Mouse (Mus musculus) heart, adult 2 months (tissue): ENCODE data around the gene Gm20696. TPM values are rescaled to one million over a fixed set of nuclear protein-coding genes. Genes with fewer than 3 reads are reported as not detected.
A peak's percentile ranks its signal among the peaks of the same experiment; 100 is the strongest.

Source experiments
- DNase-seq, 2 experiments: peaks; one replicate each; pipeline ENCODE4 v3.0.0; 2021
- H3K27ac ChIP-seq: fragments of 200-600 bp; 2 replicates; pipeline ENCODE4 v1.8.1; 2022
- H3K27me3 ChIP-seq: fragments of 200-500 bp; 2 replicates; pipeline ENCODE4 v1.6.1; 2012; ENCODE audit warnings: mild to moderate bottlenecking, low read length, inconsistent platforms, mixed read lengths; ENCODE audit not compliant: control insufficient read depth, insufficient read depth
- H3K36me3 ChIP-seq: fragments of 200-500 bp; 2 replicates; pipeline ENCODE4 v1.6.1; 2012; ENCODE audit warnings: low read length, inconsistent platforms; ENCODE audit not compliant: control insufficient read depth, insufficient read depth
- H3K4me1 ChIP-seq: fragments of 200-500 bp; 2 replicates; pipeline ENCODE4 v1.6.1; 2011; ENCODE audit warnings: low read length; ENCODE audit not compliant: control insufficient read depth, insufficient read depth
- H3K4me3 ChIP-seq: fragments of 200-600 bp; 2 replicates; pipeline ENCODE4 v1.8.1; 2022
- H3K79me2 ChIP-seq: fragments of 200-500 bp; replicated peaks from 2 replicates; pipeline ENCODE4 v1.6.1; 2012; ENCODE audit warnings: mild to moderate bottlenecking, inconsistent platforms, low read length, moderate library complexity, mixed read lengths; ENCODE audit not compliant: control insufficient read depth, insufficient read depth
- H3K9ac ChIP-seq: fragments of 200-500 bp; 2 replicates; pipeline ENCODE4 v1.6.1; 2012; ENCODE audit warnings: low read depth, mild to moderate bottlenecking, control low read depth, inconsistent platforms, low read length, mixed read lengths
- CTCF ChIP-seq: fragments of 200-600 bp; IDR thresholded peaks from 2 replicates; pipeline ENCODE4 v1.8.1; 2022; ENCODE audit warnings: antibody characterized with exemption, mild to moderate bottlenecking, moderate library complexity
- EP300 ChIP-seq: fragments of 200-500 bp; IDR thresholded peaks from 2 replicates; pipeline ENCODE4 v1.6.1; 2011; ENCODE audit warnings: low read depth, low read length, control low read depth; ENCODE audit not compliant: insufficient read depth
- POLR2A ChIP-seq: fragments of 200-500 bp; IDR thresholded peaks from 2 replicates; pipeline ENCODE4 v1.6.1; 2011; ENCODE audit warnings: mild to moderate bottlenecking, low read depth, low read length, control low read depth; ENCODE audit not compliant: insufficient read depth
- WGBS: fragments of 180-500 bp; shearing (Covaris S2); methylation state at CpG from one replicate; pipeline ENCODE4 v1.1.7; 2018; 5-methylcytosine and 5-hydroxymethylcytosine counted together
- intact Hi-C: fragments of 180-260 bp; cut with DNase I; formaldehyde crosslinking; loops from one replicate; pipeline ENCODE4 v1.15.1; 2025
- polyA plus RNA-seq: library from polyadenylated mRNA; depleted of rRNA; stranded (reverse); fragments of >200 nt; gene quantifications from 2 replicates; pipeline ENCODE4 v1.2.3, GENCODE M21; 2012
- total RNA-seq, 2 experiments: library from RNA; stranded (reverse); gene quantifications; 2 replicates each; pipeline ENCODE4 v1.2.3; 2021

Gene Gm20696
- total and polyA plus RNA-seq, 3 experiments = 0.61 to 1.7 (median 1.4) TPM

DNA sequence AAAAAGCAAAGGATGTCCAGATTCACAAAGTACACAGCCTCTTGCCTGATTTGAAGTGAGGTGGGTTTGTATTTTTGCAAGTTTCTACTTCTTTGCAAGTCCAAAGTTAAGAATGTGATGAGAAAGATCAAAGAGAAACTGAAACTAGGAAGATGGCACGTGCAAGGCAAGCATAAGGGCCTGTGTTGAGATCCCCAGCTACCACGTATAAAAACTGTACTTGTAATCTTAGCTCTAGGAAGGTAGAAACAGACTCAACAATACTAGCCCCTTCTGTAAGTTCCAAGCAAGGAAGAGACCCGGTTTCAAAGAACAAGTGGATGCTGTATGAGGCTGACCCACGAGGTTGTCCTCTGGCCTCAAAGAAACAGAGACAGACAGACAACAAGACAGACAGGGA lies 234.7 kb downstream of the Gm20696 start:
- Histone ChIP-seq H3K4me3 (no peak overlapping the region), H3K79me2 (no peaks in the 10 kb centered on the region), H3K27me3 (no peaks in the 10 kb centered on the region), H3K9ac (no peak overlapping the region), H3K36me3 (peaks cover 4% of the 10 kb centered on the region; the same call in 1 of the 2 replicates), H3K4me1 (peaks cover 2% of the 10 kb centered on the region; the same call in 1 of the 2 replicates), H3K27ac (peak overlapping the region; percentile 44)
- intact Hi-C loops = no loop called here
- DNase-seq = no peak
- TF ChIP-seq POLR2A (no peak), CTCF (no peak), EP300 (no peak)
- WGBS = 53% methylated on average over 4 of the region's 4 CpGs

DNA sequence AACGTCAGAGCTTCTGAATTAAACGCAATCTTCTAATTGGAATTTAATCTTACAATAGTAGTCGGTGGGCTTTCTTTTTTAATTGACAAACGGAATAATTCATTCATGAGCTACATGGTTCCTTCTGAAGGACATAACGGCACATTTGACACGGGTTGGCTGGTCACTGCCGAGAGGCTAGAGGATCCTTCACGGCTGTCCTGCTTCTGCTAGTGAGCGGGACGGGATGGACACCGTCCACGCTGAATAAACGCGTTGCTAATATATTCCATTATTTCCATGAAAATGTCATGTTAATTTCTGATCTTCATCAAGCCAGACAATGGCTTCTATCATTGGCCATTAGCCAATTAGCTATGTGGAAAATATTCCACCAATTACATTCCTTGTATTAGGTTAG lies 236.0 kb downstream of the Gm20696 start:
- H3K36me3 ChIP-seq = peaks cover 4% of the 10 kb centered on the region; the same call in 1 of the 2 replicates
- WGBS = 95% methylated on average over 14 of the region's 14 CpGs
- no peak overlapping the region for H3K27ac ChIP-seq
- H3K4me1 ChIP-seq = peaks cover 2% of the 10 kb centered on the region; the same call in 1 of the 2 replicates
- intact Hi-C loops = no loop called here
- H3K4me3 ChIP-seq = no peak overlapping the region
- H3K79me2 ChIP-seq = no peaks in the 10 kb centered on the region
- DNase-seq = no peak
- no peaks in the 10 kb centered on the region for H3K27me3 ChIP-seq
- H3K9ac ChIP-seq = no peak overlapping the region
- TF ChIP-seq EP300 (no peak), CTCF (no peak), POLR2A (no peak)

GRCm38 (mm10) chr6:99429378-99430131 lies 237.0 kb downstream of the Gm20696 start:
- WGBS = 84% methylated on average over 16 of the region's 16 CpGs

GRCm38 (mm10) chr6:99428961-99429360 lies 237.6 kb downstream of the Gm20696 start:
- no peak for DNase-seq
- Histone ChIP-seq H3K79me2 (no peaks in the 10 kb centered on the region), H3K4me1 (peaks cover 2% of the 10 kb centered on the region; the same call in 1 of the 2 replicates), H3K27ac (no peak overlapping the region), H3K36me3 (no peaks in the 10 kb centered on the region), H3K27me3 (no peaks in the 10 kb centered on the region), H3K9ac (no peak overlapping the region), H3K4me3 (no peak overlapping the region)
- intact Hi-C loops = no loop called here
- WGBS = 81% methylated on average over 2 of the region's 2 CpGs
- TF ChIP-seq EP300 (no peak), CTCF (no peak), POLR2A (no peak)

More at GRCm38 (mm10) chr6:99429378-99430131, 237.0 kb downstream of the Gm20696 start:
- no peaks in the 10 kb centered on the region for H3K27me3 ChIP-seq
- H3K36me3 ChIP-seq = peaks cover 4% of the 10 kb centered on the region; the same call in 1 of the 2 replicates
- H3K4me1 ChIP-seq = peaks cover 2% of the 10 kb centered on the region; the same call in 1 of the 2 replicates
- H3K4me3 ChIP-seq = no peak overlapping the region
- DNase-seq = no peak
- no peaks in the 10 kb centered on the region for H3K79me2 ChIP-seq
- TF ChIP-seq EP300 (no peak), CTCF (no peak), POLR2A (no peak)
- H3K9ac ChIP-seq = no peak overlapping the region
- intact Hi-C loops = no loop called here
- H3K27ac ChIP-seq = no peak overlapping the region

DNA sequence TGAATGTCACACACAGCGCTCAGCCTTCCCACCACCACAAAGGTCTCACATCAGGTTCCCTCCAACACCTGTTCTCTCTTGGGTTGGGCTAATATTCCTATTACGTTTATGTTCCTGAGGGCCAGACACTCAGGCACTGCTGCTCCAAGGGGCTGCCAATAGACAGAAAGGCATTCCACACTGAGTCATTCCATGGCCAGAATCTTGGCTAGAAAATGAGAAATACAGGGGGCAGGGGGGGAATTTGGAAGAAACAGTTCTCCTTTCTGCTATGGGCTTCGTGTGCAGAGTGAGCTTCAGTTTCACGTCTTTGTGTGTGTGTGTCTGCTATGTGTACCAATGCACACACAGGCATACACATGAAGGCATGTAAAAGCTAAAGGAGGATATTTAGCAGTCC lies 239.3 kb downstream of the Gm20696 start:
- intact Hi-C loops = no loop called here
- no peak overlapping the region for H3K9ac ChIP-seq
- H3K27ac ChIP-seq = no peak overlapping the region
- H3K36me3 ChIP-seq = no peaks in the 10 kb centered on the region
- TF ChIP-seq EP300 (no peak), CTCF (no peak), POLR2A (no peak)
- no peaks in the 10 kb centered on the region for H3K79me2 ChIP-seq
- H3K4me1 ChIP-seq = no peaks in the 10 kb centered on the region
- H3K4me3 ChIP-seq = no peak overlapping the region
- H3K27me3 ChIP-seq = no peaks in the 10 kb centered on the region
- 75% methylated on average over 4 of the region's 4 CpGs for WGBS
- no peak for DNase-seq

- no peak for DNase-seq
- Histone ChIP-seq H3K4me1 (no peaks in the 10 kb centered on the region), H3K4me3 (no peak overlapping the region), H3K36me3 (no peaks in the 10 kb centered on the region), H3K27me3 (no peaks in the 10 kb centered on the region), H3K79me2 (no peaks in the 10 kb centered on the region), H3K27ac (no peak overlapping the region), H3K9ac (no peak overlapping the region)
- intact Hi-C loops = no loop called here
- TF ChIP-seq EP300 (no peak), CTCF (no peak), POLR2A (no peak)
- 80% methylated on average over 3 of the region's 3 CpGs for WGBS
These were observed 241.6 kb downstream of the Gm20696 start for GRCm38 (mm10) chr6:99425044-99425443.
